Mouse (Mus musculus): Measurements from ENCODE around the gene Fxr2. TPM values are rescaled to one million over a fixed set of nuclear protein-coding genes. Genes with fewer than 3 reads are reported as not detected.

Gene Fxr2
- 66.7 and 112 TPM in 2 replicates for polyA plus RNA-seq (2012; ENCODE audit: low replicate concordance)

GRCm38 (mm10) chr11:69632284-69633089 lies at the start of gene Fxr2:
Fxr2 (plus strand) TSS chr11:69632990.

GRCm38 (mm10) chr11:69605726-69606490 lies 26.9 kb upstream of the Fxr2 start, which contains the start of gene Atp1b2:
Atp1b2 (minus strand) TSS chr11:69605942.

GRCm38 (mm10) chr11:69617805-69618204 lies 15.0 kb upstream of the Fxr2 start, which contains the start of gene Shbg:
Shbg (minus strand) TSS chr11:69617905.

GRCm38 (mm10) chr11:69621571-69622268 lies 11.1 kb upstream of the Fxr2 start, which contains the start of gene Sat2:
Sat2 (plus strand) TSS chr11:69622024.

GRCm38 (mm10) chr11:69655264-69656064 lies 22.7 kb downstream of the Fxr2 start, which contains the start of gene Sox15:
Sox15 (plus strand) TSS chr11:69655314.

GRCm38 (mm10) chr11:69662213-69662966 lies 29.6 kb downstream of the Fxr2 start, which contains the start of gene Mpdu1:
Mpdu1 (minus strand) TSS chr11:69662642.

GRCm38 (mm10) chr11:69665961-69666664 lies 33.3 kb downstream of the Fxr2 start, which contains the start of gene Cd68:
Cd68 (minus strand) TSS chr11:69666153.

GRCm38 (mm10) chr11:69672211-69672706 lies 39.5 kb downstream of the Fxr2 start, which contains the start of gene Eif4a1:
Eif4a1 (minus strand) TSS chr11:69672423.

GRCm38 (mm10) chr11:69681314-69682208 lies 48.8 kb downstream of the Fxr2 start, which contains the start of gene Senp3:
Senp3 (minus strand) TSS chr11:69682084.

GRCm38 (mm10) chr11:69685526-69686148 lies 52.8 kb downstream of the Fxr2 start, which contains the start of gene Tnfsf13:
Tnfsf13 (minus strand) TSS chr11:69685784.

GRCm38 (mm10) chr11:69695361-69696181 lies 62.8 kb downstream of the Fxr2 start, which contains the start of the genes Tnfsf12 and Tnfsfm13:
Tnfsf12 (minus strand) TSS chr11:69695849.
Tnfsfm13 (minus strand) TSS chr11:69696098.

Other genes starting within 250 kb of the Fxr2 start
- 32.7 and 80.7 TPM in 2 replicates for gene Naa38, start 237.5 kb upstream of the Fxr2 start, polyA plus RNA-seq (2012; ENCODE audit: low replicate concordance)
- 2.9 and 9.4 TPM in 2 replicates for gene Cyb5d1, start 237.4 kb upstream of the Fxr2 start, polyA plus RNA-seq (2012; ENCODE audit: low replicate concordance)
- 0.55 and 0.95 TPM in 2 replicates for gene Tmem88, start 234.8 kb upstream of the Fxr2 start, polyA plus RNA-seq (2012; ENCODE audit: low replicate concordance)
- gene Kdm6b, start 219.3 kb upstream of the Fxr2 start, polyA plus RNA-seq (2012; ENCODE audit: low replicate concordance): 124 and 254 TPM in 2 replicates
- gene Dnah2, start 83.9 kb upstream of the Fxr2 start, polyA plus RNA-seq (2012; ENCODE audit: low replicate concordance): 0.30 and 0.55 TPM in 2 replicates
- gene Efnb3, start 72.8 kb upstream of the Fxr2 start, polyA plus RNA-seq (2012; ENCODE audit: low replicate concordance): 0.63 and 0.73 TPM in 2 replicates
- gene Wrap53, start 52.7 kb upstream of the Fxr2 start, polyA plus RNA-seq (2012; ENCODE audit: low replicate concordance): 2.2 and 18.6 TPM in 2 replicates
- gene Trp53, start 52.6 kb upstream of the Fxr2 start, polyA plus RNA-seq (2012; ENCODE audit: low replicate concordance): 109 and 132 TPM in 2 replicates
- 2.5 and 19.1 TPM in 2 replicates for gene Atp1b2, start 27.0 kb upstream of the Fxr2 start, polyA plus RNA-seq (2012; ENCODE audit: low replicate concordance)
- gene Shbg, start 15.1 kb upstream of the Fxr2 start, polyA plus RNA-seq (2012; ENCODE audit: low replicate concordance): not detected in 2 replicates
- gene Sat2, start 11.0 kb upstream of the Fxr2 start, polyA plus RNA-seq (2012; ENCODE audit: low replicate concordance): not detected in 2 replicates
- 0.34 and 0.66 TPM in 2 replicates for gene Sox15, start 22.3 kb downstream of the Fxr2 start, polyA plus RNA-seq (2012; ENCODE audit: low replicate concordance)
- 30.6 and 38.5 TPM in 2 replicates for gene Mpdu1, start 29.7 kb downstream of the Fxr2 start, polyA plus RNA-seq (2012; ENCODE audit: low replicate concordance)
- gene Cd68, start 33.2 kb downstream of the Fxr2 start, polyA plus RNA-seq (2012; ENCODE audit: low replicate concordance): 57.5 and 132 TPM in 2 replicates
- gene Eif4a1, start 39.4 kb downstream of the Fxr2 start, polyA plus RNA-seq (2012; ENCODE audit: low replicate concordance): 136 and 185 TPM in 2 replicates
- gene Senp3, start 49.1 kb downstream of the Fxr2 start, polyA plus RNA-seq (2012; ENCODE audit: low replicate concordance): 60.8 and 121 TPM in 2 replicates
- 2.6 and 5.5 TPM in 2 replicates for gene Tnfsf13, start 52.8 kb downstream of the Fxr2 start, polyA plus RNA-seq (2012; ENCODE audit: low replicate concordance)
- 17.2 and 26.3 TPM in 2 replicates for gene Tnfsf12, start 62.9 kb downstream of the Fxr2 start, polyA plus RNA-seq (2012; ENCODE audit: low replicate concordance)
- gene Tnfsfm13, start 63.1 kb downstream of the Fxr2 start, polyA plus RNA-seq (2012; ENCODE audit: low replicate concordance): 5.4 and 13.6 TPM in 2 replicates
- gene Polr2a, start 125.6 kb downstream of the Fxr2 start, polyA plus RNA-seq (2012; ENCODE audit: low replicate concordance): 127 and 149 TPM in 2 replicates
- not detected in 2 replicates for gene Slc35g3, start 129.0 kb downstream of the Fxr2 start, polyA plus RNA-seq (2012; ENCODE audit: low replicate concordance)
- gene Zbtb4, start 132.9 kb downstream of the Fxr2 start, polyA plus RNA-seq (2012; ENCODE audit: low replicate concordance): 133 and 229 TPM in 2 replicates
- gene Chrnb1, start 163.0 kb downstream of the Fxr2 start, polyA plus RNA-seq (2012; ENCODE audit: low replicate concordance): 2.3 and 2.5 TPM in 2 replicates
- 0.86 and 1.1 TPM in 2 replicates for gene Fgf11, start 168.9 kb downstream of the Fxr2 start, polyA plus RNA-seq (2012; ENCODE audit: low replicate concordance)
- gene Tmem102, start 172.6 kb downstream of the Fxr2 start, polyA plus RNA-seq (2012; ENCODE audit: low replicate concordance): 0.17 and 0.45 TPM in 2 replicates
- gene Gm39566, start 182.3 kb downstream of the Fxr2 start, polyA plus RNA-seq (2012; ENCODE audit: low replicate concordance): not detected in 2 replicates
- gene Spem2, start 185.5 kb downstream of the Fxr2 start, polyA plus RNA-seq (2012; ENCODE audit: low replicate concordance): not detected in 2 replicates
- gene Spem1, start 189.2 kb downstream of the Fxr2 start, polyA plus RNA-seq (2012; ENCODE audit: low replicate concordance): not detected in 2 replicates
- 3.5 and 7.7 TPM in 2 replicates for gene Nlgn2, start 204.8 kb downstream of the Fxr2 start, polyA plus RNA-seq (2012; ENCODE audit: low replicate concordance)
- 239 and 507 TPM in 2 replicates for gene Tmem256, start 205.5 kb downstream of the Fxr2 start, polyA plus RNA-seq (2012; ENCODE audit: low replicate concordance)
- 37.9 and 61.0 TPM in 2 replicates for gene Plscr3, start 213.4 kb downstream of the Fxr2 start, polyA plus RNA-seq (2012; ENCODE audit: low replicate concordance)
- 1.7 TPM in 1 of 2 replicates, not detected in the other for gene Tnk1, start 225.7 kb downstream of the Fxr2 start, polyA plus RNA-seq (2012; ENCODE audit: low replicate concordance)
- not detected in 2 replicates for gene Tmem95, start 245.0 kb downstream of the Fxr2 start, polyA plus RNA-seq (2012; ENCODE audit: low replicate concordance)
- 3.0 and 3.7 TPM in 2 replicates for gene Kctd11, start 248.4 kb downstream of the Fxr2 start, polyA plus RNA-seq (2012; ENCODE audit: low replicate concordance)

Data from hematopoietic multipotent progenitor cell, adult 10-12 weeks (in vitro differentiated cells).